Comparison of ENCODE assay signal across 1 mouse cellular context in genomic region chr4:117131890-117132793, GRCm38 (mm10).
TF ChIP-seq lines count a peak whose summit lies in the region.

No protein-coding gene starts in this region.

TF ChIP-seq in myocyte, 11 proteins besides CTCF, POLR2A, EP300 and RAD21 (continued from another document):
- TF ChIP-seq TCF12 (IDR thresholded peaks at IDR 0.05; ENCODE audit: insufficient read depth, poor library complexity, severe bottlenecking) (no peak), MYOG (IDR thresholded peaks at IDR 0.05; ENCODE audit: control insufficient read depth in 1 of 3, insufficient read depth in 1 of 3, insufficient read length in 2 of 3, low read depth in 2 of 3) (peak; percentile 7 to 78 (median 64)), REST (IDR thresholded peaks at IDR 0.05; ENCODE audit: insufficient read depth, insufficient read length) (no peak)
